Comparison of ENCODE assay signal across 8 mouse cellular contexts in genomic region chr11:82434832-82435182, GRCm38 (mm10). TPM values are rescaled to one million over a fixed set of nuclear protein-coding genes. Genes with fewer than 3 reads are reported as not detected.
DNase-seq lines count a peak whose midpoint lies in the region; ATAC-seq and TF ChIP-seq lines count a peak whose summit lies in the region.

No protein-coding gene starts in this region.

- H3K9me3 ChIP-seq in kidney, embryonic 16.5 days (ENCODE audit: low read length) = no peaks in the 10 kb centered on the region
- H3K9me3 ChIP-seq in hindbrain, embryonic 14.5 days (ENCODE audit: control insufficient read depth, low read length) = no peaks in the 10 kb centered on the region
- H3K9me3 ChIP-seq in midbrain, embryonic 15.5 days = no peaks in the 10 kb centered on the region

- H3K4me2 ChIP-seq in kidney, embryonic 16.5 days (replicated peaks; ENCODE audit: low read depth, low read length) = peak overlapping the region; percentile 58
- H3K4me2 ChIP-seq in hindbrain, embryonic 14.5 days (replicated peaks) = peak overlapping the region; percentile 82
- peak overlapping the region; percentile 65 for H3K4me2 ChIP-seq in midbrain, embryonic 15.5 days

- no peaks in the 10 kb centered on the region for H3K36me3 ChIP-seq in kidney, embryonic 16.5 days (ENCODE audit: insufficient read depth, low read length)
- no peaks in the 10 kb centered on the region for H3K36me3 ChIP-seq in hindbrain, embryonic 14.5 days (replicated peaks; ENCODE audit: control insufficient read depth, insufficient read depth)
- H3K36me3 ChIP-seq in midbrain, embryonic 15.5 days (replicated peaks) = no peaks in the 10 kb centered on the region

- no peak for DNase-seq in kidney, adult 18-20 months
- no peak for DNase-seq in hindbrain, embryonic 14.5 days (ENCODE audit: low spot score)
- no peak for DNase-seq in adrenal gland, postnatal 36 days
- DNase-seq in frontal cortex, postnatal 10 days (ENCODE audit: low spot score in 2 of 2) = no peak
- no peak for DNase-seq in kidney, adult 8-10 months

- TF ChIP-seq POLR2A in cortical plate, adult 2 months (IDR thresholded peaks at IDR 0.05; ENCODE audit: extremely low read depth, insufficient read depth, low read length) = no peak

- peaks cover 11% of the 10 kb centered on the region for H3K4me1 ChIP-seq in kidney, embryonic 16.5 days (ENCODE audit: insufficient read depth, low read length)
- no peaks in the 10 kb centered on the region for H3K4me1 ChIP-seq in cortical plate, adult 2 months (ENCODE audit: control insufficient read depth, insufficient read depth, low read length)
- H3K4me1 ChIP-seq in hindbrain, embryonic 14.5 days (replicated peaks; ENCODE audit: control insufficient read depth, insufficient read depth, low read length) = peaks cover 10% of the 10 kb centered on the region
- peaks cover 11% of the 10 kb centered on the region for H3K4me1 ChIP-seq in midbrain, embryonic 15.5 days

- peak overlapping the region; percentile 44 for H3K4me3 ChIP-seq in kidney, embryonic 16.5 days (ENCODE audit: low read length)
- H3K4me3 ChIP-seq in cortical plate, adult 2 months (ENCODE audit: insufficient read depth, low read length) = peak overlapping the region; percentile 44
- H3K4me3 ChIP-seq in hindbrain, embryonic 14.5 days (replicated peaks; ENCODE audit: low read length) = peak overlapping the region; percentile 49
- peak overlapping the region; percentile 42 for H3K4me3 ChIP-seq in midbrain, embryonic 15.5 days

- ATAC-seq in kidney, embryonic 16.5 days (ENCODE audit: low FRiP score, low TSS enrichment) = no peak
- ATAC-seq in hindbrain, embryonic 14.5 days (ENCODE audit: low FRiP score) = no peak
- peak; percentile 37; the same call in 1 of the 2 replicates for ATAC-seq in midbrain, embryonic 15.5 days (replicated peaks)

- 3% methylated on average over 29 of the region's 36 CpGs for WGBS in kidney, embryonic 16.5 days
- 5% methylated on average over 36 of the region's 36 CpGs for WGBS in hindbrain, embryonic 14.5 days
- 4% methylated on average over 34 of the region's 36 CpGs for WGBS in midbrain, embryonic 15.5 days

- no peak overlapping the region for H3K9ac ChIP-seq in kidney, embryonic 16.5 days (replicated peaks; ENCODE audit: low read length)
- H3K9ac ChIP-seq in hindbrain, embryonic 14.5 days = peak overlapping the region; percentile 60
- peak overlapping the region; percentile 25 for H3K9ac ChIP-seq in midbrain, embryonic 15.5 days

- no peak overlapping the region for H3K27ac ChIP-seq in kidney, embryonic 16.5 days (ENCODE audit: low read length)
- no peak overlapping the region for H3K27ac ChIP-seq in cortical plate, adult 2 months (ENCODE audit: insufficient read depth, low read length)
- H3K27ac ChIP-seq in hindbrain, embryonic 14.5 days = no peak overlapping the region
- no peak overlapping the region for H3K27ac ChIP-seq in midbrain, embryonic 15.5 days

- TF ChIP-seq CTCF in cortical plate, adult 2 months (IDR thresholded peaks at IDR 0.05; ENCODE audit: extremely low read depth, insufficient read depth, low read length) = no peak

- H3K27me3 ChIP-seq in kidney, embryonic 16.5 days (ENCODE audit: insufficient read depth, low read length) = peaks cover 62% of the 10 kb centered on the region
- H3K27me3 ChIP-seq in hindbrain, embryonic 14.5 days (ENCODE audit: control insufficient read depth, insufficient read depth, low read length) = peaks cover 45% of the 10 kb centered on the region
- H3K27me3 ChIP-seq in midbrain, embryonic 15.5 days (replicated peaks) = peaks cover 38% of the 10 kb centered on the region

RNA-seq across cellular contexts. Expression of gene Tmem132e, which starts 46.1 kb away (rescaled TPM):
- polyA plus RNA-seq in kidney, embryonic 16.5 days (2015; fragmentation: Nextera tagmentation; extraction: Ambion mirVana) = 0.10 and 0.40 TPM in 2 replicates
- 7.5 and 10.3 TPM in 2 replicates for polyA plus RNA-seq in cortical plate, adult 2 months (2012; rRNA removed)
- 5.1 and 6.9 TPM in 2 replicates for polyA plus RNA-seq in hindbrain, embryonic 14.5 days (2014; fragmentation: Nextera tagmentation; extraction: Ambion mirVana)
- polyA plus RNA-seq in midbrain, embryonic 15.5 days (2015; fragmentation: Nextera tagmentation; extraction: Ambion mirVana) = 2.8 and 3.9 TPM in 2 replicates
- under 1 TPM; 0.20 to 0.89 TPM for total RNA-seq in adrenal gland, postnatal 36 days (2021)
